Mouse (Mus musculus): ENCODE measurements at regions not wholly inside any gene's neighbourhood (a gene's known extent, or its start where the extent isn't known, plus 50 kb on each side); places are given as distances from the start of the nearest gene placed in this dataset.

DNA sequence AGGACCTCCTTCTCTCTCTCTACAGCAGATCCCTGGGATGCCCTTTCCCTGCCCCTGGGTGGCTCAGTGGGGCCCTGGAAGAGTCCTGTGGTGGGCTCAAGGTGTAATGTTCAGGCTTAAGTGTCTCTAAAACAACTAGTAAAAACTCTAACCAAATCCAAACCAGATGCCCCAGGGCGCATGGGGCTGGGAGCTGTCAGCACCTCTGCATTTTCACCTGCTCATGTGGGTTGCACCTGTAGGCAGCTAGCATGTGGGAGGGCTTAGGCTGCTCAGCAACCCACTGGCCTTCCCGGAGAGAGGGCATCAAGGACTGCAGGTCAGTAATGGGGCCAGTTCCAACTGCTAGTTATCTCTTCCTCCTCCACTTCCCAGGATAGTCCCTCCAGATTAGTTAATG is 104.8 kb upstream of the Gm12830 start:
- DNase-seq (ENCODE audit: low spot score) = no peak

DNA sequence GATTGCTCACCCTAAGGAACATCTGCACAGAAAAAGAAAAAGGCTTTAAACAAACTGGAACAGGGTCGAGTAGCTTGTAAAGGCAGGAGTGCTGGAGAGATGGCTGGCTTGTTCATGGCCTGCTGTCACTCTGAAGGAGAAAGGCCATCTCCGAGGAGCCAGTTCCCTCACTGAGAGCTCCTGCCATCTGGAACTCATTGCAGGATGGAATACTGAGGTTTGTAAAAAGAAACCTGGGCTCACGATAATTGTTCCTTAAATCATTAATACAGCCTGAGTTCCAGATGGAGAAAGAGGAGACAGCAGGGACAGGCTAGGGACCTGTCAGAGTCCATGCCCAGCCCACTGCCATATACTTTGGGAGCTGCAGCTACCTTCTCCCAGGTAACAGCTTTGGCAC is 100.8 kb upstream of the Gm12830 start:
- DNase-seq (ENCODE audit: low spot score) = peak; percentile 67

DNA sequence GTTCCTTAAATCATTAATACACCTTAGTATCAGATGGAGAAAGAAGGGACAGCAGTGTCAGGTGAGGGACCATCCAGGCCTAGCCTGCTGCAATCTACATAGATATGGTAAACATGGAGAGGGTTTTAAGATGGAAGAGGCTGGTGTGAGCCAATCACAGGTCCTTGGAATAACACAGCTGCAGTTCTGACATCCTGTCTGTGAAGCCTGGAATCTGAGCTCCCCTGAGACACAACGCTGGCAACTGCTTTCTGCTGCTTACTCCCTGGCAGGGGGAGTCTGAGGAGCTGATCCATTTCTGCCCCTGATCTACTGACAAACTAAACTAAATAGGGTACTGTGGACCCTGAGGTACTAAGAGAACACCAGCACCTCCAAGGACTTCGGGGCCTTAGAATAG is 100.1 kb upstream of the Gm12830 start:
- DNase-seq (ENCODE audit: low spot score) = peak; percentile 41

- DNase-seq (ENCODE audit: low spot score) = peak; percentile 23
Observed at GRCm38 (mm10) chr4:114728235-114729000, 93.1 kb upstream of the Gm12830 start.

DNA sequence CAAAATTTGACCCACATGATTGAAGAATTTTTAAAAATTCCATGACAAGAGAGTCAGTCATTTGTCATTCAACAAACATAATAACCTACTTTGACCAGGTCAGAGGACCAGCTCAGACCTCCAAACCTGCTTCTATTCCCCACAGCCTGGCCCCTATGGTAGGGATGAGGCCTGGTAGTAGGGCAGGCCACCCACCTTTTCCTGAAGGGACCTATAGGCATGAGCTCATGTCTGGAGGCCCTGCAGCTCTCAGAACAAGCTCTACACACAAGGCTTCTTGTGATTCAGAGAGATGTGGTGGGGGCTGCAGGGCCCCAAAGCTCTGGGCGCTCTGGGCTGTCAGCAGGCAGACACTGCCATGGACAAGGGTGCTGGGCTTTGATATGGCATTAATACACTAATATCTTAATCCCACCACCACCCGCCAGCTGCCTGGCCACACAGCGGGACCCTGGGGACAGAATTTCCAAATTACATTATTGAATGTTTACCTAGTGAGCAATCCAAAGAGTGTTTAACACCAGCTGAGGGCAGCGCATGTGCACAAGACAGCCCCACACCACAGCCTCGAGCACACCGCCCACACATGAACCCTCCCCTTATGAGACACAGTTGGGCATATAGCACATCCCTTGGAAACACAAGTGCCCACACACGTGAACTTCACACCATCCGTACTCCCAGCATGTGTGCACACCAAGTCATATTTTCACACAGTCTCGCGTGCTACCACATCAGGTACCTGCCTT is 88.1 kb upstream of the Gm12830 start:
- DNase-seq (ENCODE audit: low spot score) = no peak

DNA sequence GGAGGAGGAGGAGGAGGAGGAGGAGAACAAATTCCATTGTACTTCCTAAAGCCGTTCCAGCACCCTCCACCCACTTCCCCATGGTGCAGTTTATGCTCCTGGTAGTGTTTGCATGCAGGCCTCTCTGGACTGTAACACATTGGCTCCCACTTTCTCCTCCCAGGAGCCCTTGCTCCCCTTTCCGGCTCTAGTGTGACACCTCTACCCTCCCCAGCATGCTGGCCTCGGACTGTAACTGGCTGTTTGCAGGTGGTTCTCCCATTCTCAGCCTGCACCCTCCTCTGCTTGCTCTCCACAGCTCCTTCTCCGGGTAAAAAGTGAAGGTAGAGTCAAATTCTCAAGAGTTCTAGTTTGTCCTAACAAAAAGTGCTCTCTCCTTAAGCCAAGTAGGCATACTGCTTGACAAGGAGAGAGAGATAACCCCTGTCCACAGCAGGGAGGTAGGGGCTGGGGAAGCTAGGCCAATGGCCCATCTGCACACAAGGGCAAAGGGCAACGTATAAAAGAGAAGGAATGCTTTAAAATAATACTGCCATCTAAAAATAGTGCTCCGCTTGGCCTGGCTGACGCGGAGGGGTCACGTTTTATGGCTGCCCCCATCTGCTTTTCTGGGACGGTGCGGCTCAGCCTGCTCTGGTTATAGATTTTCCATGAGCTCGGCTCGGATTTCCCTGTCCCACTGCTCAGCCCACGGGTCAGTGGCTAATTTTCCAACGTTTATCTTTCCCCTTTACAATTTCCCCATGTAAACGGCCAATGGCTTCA is 82.4 kb upstream of the Gm12830 start:
- peak; percentile 78 for DNase-seq (ENCODE audit: low spot score)

DNA sequence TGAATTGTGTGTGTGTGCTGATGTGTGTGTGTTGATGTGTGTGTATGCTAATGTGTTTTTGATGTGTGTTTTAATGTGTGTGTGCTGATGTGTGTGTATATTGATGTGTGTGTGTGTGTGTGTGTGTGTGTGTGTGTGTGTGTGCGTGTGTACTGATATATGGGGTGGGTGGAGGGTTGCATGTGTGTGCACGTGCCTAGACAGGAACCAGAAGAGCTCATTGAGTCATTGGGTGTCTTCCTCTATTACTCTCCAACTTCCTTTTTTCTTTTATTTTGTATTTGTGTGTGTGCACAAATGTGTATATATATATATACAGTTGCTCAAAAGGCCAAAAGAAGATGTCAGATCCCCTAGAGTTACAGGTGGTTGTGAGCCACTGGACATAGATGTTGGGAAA is 73.4 kb upstream of the Gm12830 start:
- DNase-seq (ENCODE audit: low spot score) = no peak

DNA sequence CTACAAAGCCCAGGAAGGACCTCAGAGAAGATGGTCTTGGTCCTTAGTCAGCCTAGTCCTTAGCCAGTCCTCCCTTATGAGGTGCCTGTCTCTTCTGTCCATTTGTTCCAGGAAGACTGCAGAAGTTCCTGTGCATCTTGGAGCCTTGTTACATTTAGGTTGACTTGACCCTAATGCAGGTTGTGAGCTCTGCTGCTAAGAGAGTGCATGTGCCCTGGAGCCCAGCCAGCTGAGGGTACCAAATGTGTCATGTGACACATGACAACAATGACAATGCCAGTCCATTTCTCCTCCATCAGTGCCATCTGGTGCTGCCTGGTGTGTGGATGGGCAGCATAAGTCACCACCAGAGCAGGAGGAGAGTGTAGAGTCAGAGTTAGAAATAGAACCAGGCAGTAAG is 61.7 kb upstream of the Gm12830 start:
- DNase-seq (ENCODE audit: low spot score) = no peak

- DNase-seq (ENCODE audit: low spot score) = peak; percentile 63
Observed at GRCm38 (mm10) chr4:114766643-114767393, 54.7 kb upstream of the Gm12830 start.

Measured in embryo, embryonic 10 days (tissue).